Mouse (Mus musculus) MEL (cell line): ENCODE data around the gene Echdc3. TPM values are rescaled to one million over a fixed set of nuclear protein-coding genes. Genes with fewer than 3 reads are reported as not detected.

ENCODE experiments used
- DNase-seq: peaks from one replicate; pipeline ENCODE4 v3.0.0; 2011; ENCODE audit warnings: low read depth, low spot score
- H3K27ac ChIP-seq: 2 replicates; pipeline ENCODE4 v1.5.1; 2012; ENCODE audit warnings: low read depth, mild to moderate bottlenecking, control low read depth, low read length, moderate library complexity; ENCODE audit not compliant: control insufficient read depth
- H3K27me3 ChIP-seq, 2 experiments: fragments of 150-350 bp in 1 of 2; sonication (generic) in 1 of 2; 2 replicates each; pipeline ENCODE4 v1.6.1; 2012; ENCODE audit warnings: low read length in 2 of 2, mild to moderate bottlenecking in 2 of 2, improper control_type of control experiment in 1 of 2, moderate library complexity in 1 of 2; ENCODE audit not compliant: insufficient read depth in 2 of 2, control insufficient read depth in 1 of 2
- H3K36me3 ChIP-seq, 2 experiments: 2 replicates each; pipeline ENCODE4 v1.6.1; 2012 to 2014; ENCODE audit warnings: low read length in 2 of 2, improper control_type of control experiment in 1 of 2, inconsistent platforms in 1 of 2, mild to moderate bottlenecking in 1 of 2; ENCODE audit not compliant: insufficient read depth in 2 of 2, control insufficient read depth in 1 of 2
- H3K4me1 ChIP-seq, 2 experiments: fragments of 150-350 bp in 1 of 2; sonication (generic) in 1 of 2; 2 replicates each; pipeline ENCODE4 v1.6.1; 2012; ENCODE audit warnings: low read length in 2 of 2, improper control_type of control experiment in 1 of 2, mild to moderate bottlenecking in 1 of 2; ENCODE audit not compliant: insufficient read depth in 2 of 2, control insufficient read depth in 1 of 2
- H3K4me3 ChIP-seq, 2 experiments: fragments of 150-350 bp in 1 of 2; sonication (generic) in 1 of 2; 2 replicates each; pipeline ENCODE4 v1.5.1; 2012; ENCODE audit warnings: low read depth in 2 of 2, low read length in 2 of 2, mild to moderate bottlenecking in 2 of 2, moderate library complexity in 2 of 2, control low read depth in 1 of 2, improper control_type of control experiment in 1 of 2; ENCODE audit not compliant: control insufficient read depth in 1 of 2, insufficient read depth in 1 of 2
- H3K79me2 ChIP-seq: 2 replicates; pipeline ENCODE4 v1.6.1; 2012; ENCODE audit warnings: mild to moderate bottlenecking, low read length, moderate library complexity; ENCODE audit not compliant: control insufficient read depth, poor library complexity, insufficient read depth
- H3K9ac ChIP-seq: 2 replicates; pipeline ENCODE4 v1.6.1; 2012; ENCODE audit warnings: low read depth, mild to moderate bottlenecking, control low read depth, low read length, moderate library complexity; ENCODE audit not compliant: control insufficient read depth, poor library complexity, severe bottlenecking
- H3K9me3 ChIP-seq: fragments of 150-350 bp; sonication (generic); replicated peaks from 2 replicates; pipeline ENCODE4 v1.6.1; 2012; ENCODE audit warnings: mild to moderate bottlenecking, low read length, improper control_type of control experiment, moderate library complexity; ENCODE audit not compliant: insufficient read depth
- CHD1 ChIP-seq: IDR thresholded peaks from 2 replicates; pipeline ENCODE4 v1.6.1; 2012; ENCODE audit warnings: low read depth, mild to moderate bottlenecking, inconsistent platforms, low read length, improper control_type of control experiment
- CTCF ChIP-seq, 3 experiments: IDR thresholded peaks in 2 of 3; conservative IDR thresholded peaks in 1 of 3; 2 replicates each; pipeline ENCODE4 v1.5.1; 2011 to 2012; ENCODE audit warnings: low read length in 3 of 3, low read depth in 2 of 3, mild to moderate bottlenecking in 2 of 3, improper control_type of control experiment in 1 of 3, inconsistent platforms in 1 of 3, mixed read lengths in 1 of 3, moderate library complexity in 1 of 3; ENCODE audit not compliant: control insufficient read depth in 1 of 3, insufficient read depth in 1 of 3, poor library complexity in 1 of 3, severe bottlenecking in 1 of 3
- ELF1 ChIP-seq: IDR thresholded peaks from 2 replicates; pipeline ENCODE4 v1.6.1; 2014; ENCODE audit warnings: low read depth, mild to moderate bottlenecking, inconsistent platforms, low read length, improper control_type of control experiment, moderate library complexity
- EP300 ChIP-seq, 2 experiments: IDR thresholded peaks; 2 replicates each; pipeline ENCODE4 v1.6.1; 2011; ENCODE audit warnings: improper control_type of control experiment in 2 of 2, low read length in 2 of 2, low read depth in 1 of 2, mild to moderate bottlenecking in 1 of 2
- GATA1 ChIP-seq: IDR thresholded peaks from 2 replicates; pipeline ENCODE4 v1.6.1; 2011; ENCODE audit warnings: low read depth, low read length, improper control_type of control experiment
- HCFC1 ChIP-seq: IDR thresholded peaks from 2 replicates; pipeline ENCODE4 v1.6.1; 2012; ENCODE audit warnings: low read depth, mild to moderate bottlenecking, inconsistent platforms, low read length, improper control_type of control experiment, moderate library complexity
- KAT2A ChIP-seq: conservative IDR thresholded peaks from 2 replicates; pipeline ENCODE4 v1.6.1; 2012; ENCODE audit warnings: low read depth, low read length, improper control_type of control experiment, inconsistent platforms
- MAFK ChIP-seq: IDR thresholded peaks from 2 replicates; pipeline ENCODE4 v1.6.1; 2011; ENCODE audit warnings: low read depth, mild to moderate bottlenecking, low read length, improper control_type of control experiment, borderline replicate concordance
- MAX ChIP-seq: IDR thresholded peaks from 2 replicates; pipeline ENCODE4 v1.6.1; 2011; ENCODE audit warnings: low read length, improper control_type of control experiment
- MAZ ChIP-seq: IDR thresholded peaks from 2 replicates; pipeline ENCODE4 v1.6.1; 2012; ENCODE audit warnings: low read depth, mild to moderate bottlenecking, inconsistent platforms, low read length, improper control_type of control experiment
- MXI1 ChIP-seq: IDR thresholded peaks from 2 replicates; pipeline ENCODE4 v1.6.1; 2011; ENCODE audit warnings: mild to moderate bottlenecking, low read depth, low read length, improper control_type of control experiment
- MYB ChIP-seq: IDR thresholded peaks from 2 replicates; pipeline ENCODE4 v1.6.1; 2011; ENCODE audit warnings: mild to moderate bottlenecking, low read depth, low read length, improper control_type of control experiment
- NELFE ChIP-seq: IDR thresholded peaks from 2 replicates; pipeline ENCODE4 v1.6.1; 2011; ENCODE audit warnings: low read depth, low read length, improper control_type of control experiment
- NRF1 ChIP-seq: IDR thresholded peaks from 2 replicates; pipeline ENCODE4 v1.6.1; 2014; ENCODE audit warnings: low read depth, mild to moderate bottlenecking, inconsistent platforms, low read length, improper control_type of control experiment, moderate library complexity; ENCODE audit not compliant: poor library complexity, insufficient read depth, severe bottlenecking
- POLR2A ChIP-seq, 2 experiments: IDR thresholded peaks; 2 replicates each; pipeline ENCODE4 v1.6.1; 2011 to 2012; ENCODE audit warnings: low read length in 2 of 2, mild to moderate bottlenecking in 2 of 2, control low read depth in 1 of 2, improper control_type of control experiment in 1 of 2, low read depth in 1 of 2, moderate library complexity in 1 of 2; ENCODE audit not compliant: control insufficient read depth in 1 of 2, insufficient read depth in 1 of 2, poor library complexity in 1 of 2
- POLR2AphosphoS5 ChIP-seq: IDR thresholded peaks from 2 replicates; pipeline ENCODE4 v1.6.1; 2012; ENCODE audit warnings: low read depth, borderline replicate concordance, mild to moderate bottlenecking, inconsistent platforms, low read length, moderate library complexity, mixed read lengths
- RAD21 ChIP-seq: IDR thresholded peaks from 2 replicates; pipeline ENCODE4 v1.6.1; 2011; ENCODE audit warnings: mild to moderate bottlenecking, low read depth, low read length, improper control_type of control experiment
- RCOR1 ChIP-seq: IDR thresholded peaks from 2 replicates; pipeline ENCODE4 v1.6.1; 2012; ENCODE audit warnings: low read depth, mild to moderate bottlenecking, inconsistent platforms, low read length, improper control_type of control experiment
- SIN3A ChIP-seq: IDR thresholded peaks from 2 replicates; pipeline ENCODE4 v1.6.1; 2012; ENCODE audit warnings: low read length, improper control_type of control experiment, inconsistent platforms
- TCF12 ChIP-seq: IDR thresholded peaks from 2 replicates; pipeline ENCODE4 v1.6.1; 2014; ENCODE audit warnings: low read depth, mild to moderate bottlenecking, inconsistent platforms, low read length, improper control_type of control experiment, moderate library complexity
- UBTF ChIP-seq: IDR thresholded peaks from 2 replicates; pipeline ENCODE4 v1.6.1; 2012; ENCODE audit warnings: low read depth, mild to moderate bottlenecking, inconsistent platforms, low read length, improper control_type of control experiment, moderate library complexity, borderline replicate concordance; ENCODE audit not compliant: insufficient read depth
- USF2 ChIP-seq, 2 experiments: IDR thresholded peaks; 2 replicates each; pipeline ENCODE4 v1.6.1; 2011 to 2012; ENCODE audit warnings: improper control_type of control experiment in 2 of 2, low read length in 2 of 2, borderline replicate concordance in 1 of 2, inconsistent platforms in 1 of 2, low read depth in 1 of 2, mild to moderate bottlenecking in 1 of 2; ENCODE audit not compliant: insufficient read depth in 1 of 2
- ZC3H11A ChIP-seq: IDR thresholded peaks from 2 replicates; pipeline ENCODE4 v1.6.1; 2012; ENCODE audit warnings: low read depth, mild to moderate bottlenecking, inconsistent platforms, low read length, improper control_type of control experiment
- ZNF384 ChIP-seq: IDR thresholded peaks from 2 replicates; pipeline ENCODE4 v1.6.1; 2012; ENCODE audit warnings: low read depth, mild to moderate bottlenecking, inconsistent platforms, low read length, improper control_type of control experiment
- polyA plus RNA-seq, 2 experiments: library from polyadenylated mRNA; stranded (reverse) in 1 of 2; unstranded in 1 of 2; fragments of >175 nt in 1 of 2; fragments of >200 nt in 1 of 2; gene quantifications; 2 replicates each; pipeline versions ENCODE4 v1.2.1 to v1.2.4; 2012; ENCODE audit warnings: low replicate concordance in 2 of 2, low read depth in 1 of 2; ENCODE audit not compliant: insufficient read length in 2 of 2, insufficient read depth in 1 of 2, missing spikeins in 1 of 2
- total RNA-seq: library from RNA; depleted of rRNA; stranded (reverse); fragments of 300-350 nt; gene quantifications from 2 replicates; pipeline ENCODE4 v1.2.3, GENCODE M21; 2012

Echdc3 gene
- total and polyA plus RNA-seq, 3 experiments, result not detected

- DNase-seq, result no peak
- Histone ChIP-seq H3K27ac (no peak overlapping the region), H3K9ac (no peak overlapping the region)
- TF ChIP-seq USF2 (IDR thresholded peaks at IDR 0.05; ENCODE audit: borderline replicate concordance in 1 of 2, insufficient read depth in 1 of 2, low read depth in 1 of 2, low read length in 2 of 2), result no peak
- no peak for TF ChIP-seq ZC3H11A
- no peak for TF ChIP-seq HCFC1
- TF ChIP-seq RCOR1, result no peak
- TF ChIP-seq GATA1, result no peak
- no peak for TF ChIP-seq POLR2AphosphoS5
- TF ChIP-seq POLR2A (IDR thresholded peaks at IDR 0.05; ENCODE audit: control insufficient read depth in 1 of 2, insufficient read depth in 1 of 2, low read depth in 1 of 2, low read length in 2 of 2, poor library complexity in 1 of 2), result no peak
- no peak for TF ChIP-seq MAFK
- no peak for TF ChIP-seq MAX
- TF ChIP-seq MAZ, result no peak
- no peak for TF ChIP-seq TCF12
- no peak for TF ChIP-seq ZNF384
- no peak for TF ChIP-seq UBTF
- no peak for TF ChIP-seq SIN3A
- TF ChIP-seq ELF1, result no peak
- TF ChIP-seq NELFE, result no peak
- no peak for TF ChIP-seq NRF1
- TF ChIP-seq, all 39 proteins: peak for 0
- Histone ChIP-seq H3K4me3 (no peak overlapping the region), H3K4me1 (no peaks in the 10 kb centered on the region), H3K9me3 (no peaks in the 10 kb centered on the region), H3K36me3 (no peaks in the 10 kb centered on the region), H3K79me2 (no peaks in the 10 kb centered on the region), H3K27me3 (no peaks in the 10 kb centered on the region; a peak in 1 of 4 replicates)
Measured at GRCm38 (mm10) chr2:6186913-6187312, 25.9 kb downstream of the Echdc3 start.

- H3K79me2 ChIP-seq, result no peaks in the 10 kb centered on the region
- no peak overlapping the region for H3K4me3 ChIP-seq
- no peak for DNase-seq
- no peaks in the 10 kb centered on the region for H3K36me3 ChIP-seq
- no peaks in the 10 kb centered on the region for H3K4me1 ChIP-seq
- TF ChIP-seq UBTF, result no peak
- TF ChIP-seq MYB, result no peak
- no peak for TF ChIP-seq ZNF384
- no peak for TF ChIP-seq RAD21
- TF ChIP-seq CTCF (IDR thresholded peaks at IDR 0.05 in 2 of 3, conservative IDR thresholded peaks at IDR 0.05 in 1 of 3; ENCODE audit: control insufficient read depth in 1 of 3, insufficient read depth in 1 of 3, low read depth in 2 of 3, low read length in 3 of 3, poor library complexity in 1 of 3, severe bottlenecking in 1 of 3), result no peak
- no peak for TF ChIP-seq ZC3H11A
- TF ChIP-seq MAFK, result no peak
- TF ChIP-seq SIN3A, result no peak
- no peak for TF ChIP-seq NRF1
- no peak for TF ChIP-seq KAT2A
- TF ChIP-seq MXI1, result no peak
- TF ChIP-seq NELFE, result no peak
- no peak for TF ChIP-seq EP300 (IDR thresholded peaks at IDR 0.05; ENCODE audit: low read depth in 1 of 2, low read length in 2 of 2)
- no peak for TF ChIP-seq CHD1
- peaks cover 0 to 3% of the 10 kb centered on the region in 2 experiments; a peak in 1 of 4 replicates for H3K27me3 ChIP-seq
- H3K9me3 ChIP-seq, result no peaks in the 10 kb centered on the region
- H3K9ac ChIP-seq, result no peak overlapping the region
- no peak overlapping the region for H3K27ac ChIP-seq
Measured at GRCm38 (mm10) chr2:6179749-6180117, 33.1 kb downstream of the Echdc3 start.
